Mouse (Mus musculus) ovary, postnatal 10 days (tissue): ENCODE data around the gene Rnf26.

Experiments
- DNase-seq: peaks from one replicate; pipeline ENCODE4 v3.0.0; 2022; ENCODE audit warnings: low spot score

Gene Rnf26

DNA sequence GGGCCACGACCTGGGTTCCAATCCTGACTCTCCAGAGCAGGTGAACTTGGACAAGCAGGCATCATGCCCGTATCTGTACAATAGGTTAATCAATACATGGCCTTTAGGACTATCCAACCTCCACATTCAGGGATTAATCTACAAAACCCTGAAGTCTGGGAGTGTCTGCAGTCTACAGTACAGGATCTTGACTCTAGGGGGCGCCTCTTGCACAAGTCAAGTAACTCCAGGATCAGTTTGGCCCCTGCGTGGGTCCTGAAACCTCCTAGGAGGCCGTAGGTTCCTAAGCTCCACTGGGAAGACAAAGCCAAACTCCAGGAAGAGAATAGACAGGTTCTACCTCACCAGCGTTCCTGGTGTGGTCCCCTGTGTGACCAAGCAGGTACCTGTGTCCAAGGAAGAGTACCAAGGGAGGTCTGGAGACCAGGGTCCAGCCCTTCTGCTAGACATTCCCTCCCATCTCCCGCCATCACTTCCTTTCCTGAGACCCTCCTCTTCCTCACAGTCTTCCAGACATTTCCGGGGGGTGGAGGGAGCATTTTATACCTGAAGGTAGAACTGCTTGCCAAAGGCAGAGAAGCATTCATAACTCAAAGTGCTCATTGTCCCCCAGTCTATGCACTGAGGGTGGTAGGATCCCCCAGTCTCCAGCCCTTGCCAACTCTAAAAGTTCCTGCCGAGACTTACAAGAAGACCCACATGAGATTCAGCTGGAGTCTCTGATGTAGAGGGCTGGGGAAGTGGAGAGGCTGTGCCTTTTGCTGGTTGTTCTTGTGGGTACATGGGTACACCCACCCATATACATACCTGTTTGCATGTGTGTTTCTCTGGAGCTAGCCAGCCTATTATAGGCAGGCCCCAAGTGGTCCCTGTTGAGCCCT lies 38.7 kb downstream of the Rnf26 start:
- no peak for DNase-seq

DNA sequence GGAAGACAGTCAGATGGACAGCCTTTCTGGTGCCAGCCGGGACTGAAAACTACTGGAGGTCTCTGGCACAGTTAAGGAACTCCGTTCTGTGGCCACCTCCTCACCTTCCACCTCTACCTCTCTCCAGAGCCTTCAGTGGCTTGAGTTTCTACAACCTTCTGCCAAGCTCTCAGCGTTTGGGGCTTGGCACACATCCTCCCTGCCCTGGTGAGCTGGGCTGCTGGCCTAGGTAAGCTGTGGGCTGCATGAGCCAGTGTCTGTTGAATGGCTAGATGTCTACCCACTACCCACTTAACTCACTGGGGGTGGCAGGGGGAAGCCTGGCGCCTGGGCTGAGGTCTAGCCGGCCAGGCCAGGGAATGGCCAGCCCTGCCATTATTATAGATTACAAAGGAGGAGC lies 40.2 kb downstream of the Rnf26 start:
- no peak for DNase-seq

DNA sequence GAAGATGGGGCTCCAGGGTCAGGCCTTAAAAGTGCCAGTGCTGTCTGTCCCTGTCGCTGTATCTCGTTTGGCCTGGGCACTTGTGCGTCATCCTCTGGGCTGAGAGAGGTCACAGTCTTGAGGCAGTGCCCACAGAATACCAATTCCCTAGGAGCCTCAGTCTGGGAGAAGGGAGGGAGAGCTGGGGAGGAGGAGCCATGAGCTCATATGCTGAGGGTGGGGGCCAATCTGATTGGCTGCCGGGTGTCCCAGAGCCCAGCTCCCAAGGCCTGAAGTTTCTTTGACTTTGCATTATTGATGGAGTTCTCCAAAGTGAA lies 40.8 kb downstream of the Rnf26 start:
- DNase-seq, result no peak

DNA sequence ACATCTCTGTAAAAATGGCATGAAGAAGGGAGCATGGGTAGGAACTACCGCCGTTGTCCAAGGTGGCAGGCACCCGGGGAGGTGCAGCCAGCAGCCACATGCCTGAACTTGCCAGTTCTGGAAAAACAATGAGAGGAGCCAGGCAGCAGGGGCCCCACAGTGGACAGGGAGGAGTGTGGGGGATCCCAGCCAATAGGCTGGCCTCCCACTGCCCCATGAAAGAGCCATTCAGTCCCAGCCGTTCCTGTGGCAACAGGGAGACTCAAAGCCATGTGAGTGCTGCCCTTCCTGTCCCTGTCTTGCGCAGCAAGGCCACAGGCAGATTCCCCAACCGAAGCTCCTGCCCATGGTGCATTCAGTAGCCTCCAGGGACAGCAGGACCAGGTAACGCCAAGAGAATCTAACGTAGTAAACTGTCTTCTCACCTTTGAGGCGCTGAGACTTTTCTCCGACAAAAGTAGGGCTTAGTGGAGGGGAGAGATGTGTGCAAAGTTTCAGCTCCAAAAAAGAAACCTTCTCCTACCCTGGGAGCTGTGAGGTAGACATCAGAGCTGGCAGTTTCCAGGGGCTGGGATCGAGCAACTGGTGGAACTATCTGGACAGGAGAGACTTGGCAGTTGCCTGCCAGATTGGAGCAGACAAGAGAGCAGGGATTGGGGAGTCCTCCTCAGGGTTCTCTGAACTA lies 41.3 kb downstream of the Rnf26 start:
- no peak for DNase-seq

DNA sequence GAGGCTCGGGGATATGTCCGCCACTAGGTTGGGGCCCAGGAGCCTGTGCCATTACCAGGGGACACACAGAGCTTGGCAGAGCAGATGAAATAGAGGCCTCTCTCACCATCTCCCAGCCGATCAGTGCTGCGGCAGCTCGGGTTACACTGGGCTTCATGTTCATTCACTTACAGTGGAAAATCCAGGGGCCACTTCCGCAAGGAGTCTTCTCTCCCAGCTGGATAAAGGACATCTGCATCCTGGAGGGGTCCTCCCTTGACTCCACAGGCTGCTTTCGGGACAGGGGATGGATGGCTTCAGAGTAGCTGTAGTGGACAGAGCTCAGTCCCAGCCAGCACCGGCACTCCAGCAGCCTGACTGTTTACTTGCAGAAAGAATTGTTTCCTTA lies 42.5 kb downstream of the Rnf26 start:
- no peak for DNase-seq

DNA sequence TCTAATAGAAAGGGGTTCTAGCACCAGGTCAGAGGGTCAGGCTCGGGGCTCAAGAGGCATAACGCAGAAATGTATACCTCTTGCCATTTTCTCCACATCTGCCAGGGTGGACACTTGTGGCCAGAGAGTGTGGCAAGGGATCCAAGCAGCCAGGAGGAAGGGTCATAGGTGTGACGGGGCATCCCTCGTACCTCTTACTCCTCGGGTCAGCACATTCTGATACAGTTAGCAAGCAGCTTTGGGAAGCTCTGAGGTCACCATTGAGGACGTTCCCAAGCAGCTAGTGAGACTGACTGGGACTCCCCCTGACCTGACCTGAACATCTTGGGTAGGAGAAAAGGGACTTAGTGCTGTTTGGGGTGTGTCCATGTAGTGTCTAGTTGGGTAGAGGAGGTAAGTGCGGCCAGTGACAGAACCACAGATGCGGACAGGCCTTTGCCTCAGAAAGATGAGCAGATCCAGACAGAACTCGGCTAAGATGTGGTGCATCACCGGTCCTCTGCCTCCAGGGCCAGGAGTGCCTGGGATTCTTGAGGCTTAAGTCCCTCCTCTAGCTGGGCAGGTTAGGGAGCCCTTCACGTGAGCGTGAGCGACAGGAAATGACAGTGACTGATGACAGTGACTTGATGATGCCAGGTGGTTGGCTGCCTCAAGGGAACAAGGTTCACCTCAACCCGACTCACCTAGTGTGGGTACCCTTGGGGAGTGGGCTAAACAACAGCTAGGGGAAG lies 43.0 kb downstream of the Rnf26 start:
- no peak for DNase-seq

DNA sequence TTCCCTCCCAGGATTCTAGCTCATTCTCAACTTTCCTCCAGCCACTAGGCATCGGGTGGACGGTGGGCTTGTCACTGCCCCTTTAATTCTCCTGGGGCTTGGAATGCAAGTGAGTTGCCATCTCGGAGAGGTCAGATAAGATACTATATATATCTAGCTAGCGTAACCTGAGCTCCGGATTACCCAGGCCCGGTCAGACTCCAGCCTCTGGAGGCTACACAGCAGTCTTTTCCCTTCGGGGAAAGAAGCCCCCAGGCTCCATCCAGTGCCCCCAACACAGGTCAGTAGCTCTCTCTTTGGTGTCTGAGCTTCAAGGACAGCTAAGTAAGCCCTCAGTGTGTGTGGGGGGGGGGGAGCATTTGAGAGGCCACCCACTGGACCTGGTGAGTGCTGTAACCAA lies 44.1 kb downstream of the Rnf26 start:
- DNase-seq, result no peak

DNA sequence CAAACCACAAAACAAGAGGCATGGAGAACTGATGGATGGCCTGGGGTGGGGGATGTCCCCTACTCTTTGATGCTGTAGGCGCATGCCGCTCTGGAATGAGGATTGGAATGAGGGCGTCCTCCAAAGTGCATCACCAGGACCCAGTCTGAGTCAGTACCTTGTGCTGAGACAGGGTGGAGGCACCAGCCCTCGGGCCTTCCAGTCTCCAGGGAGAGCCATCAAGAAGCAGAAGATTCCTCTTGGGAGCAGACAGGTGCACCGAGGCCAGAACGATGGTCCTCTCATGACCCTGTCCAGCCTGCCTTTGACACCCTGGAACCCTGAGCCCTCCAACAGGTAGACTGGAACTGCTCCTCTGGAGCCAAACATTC lies 45.4 kb downstream of the Rnf26 start:
- DNase-seq, result no peak

DNA sequence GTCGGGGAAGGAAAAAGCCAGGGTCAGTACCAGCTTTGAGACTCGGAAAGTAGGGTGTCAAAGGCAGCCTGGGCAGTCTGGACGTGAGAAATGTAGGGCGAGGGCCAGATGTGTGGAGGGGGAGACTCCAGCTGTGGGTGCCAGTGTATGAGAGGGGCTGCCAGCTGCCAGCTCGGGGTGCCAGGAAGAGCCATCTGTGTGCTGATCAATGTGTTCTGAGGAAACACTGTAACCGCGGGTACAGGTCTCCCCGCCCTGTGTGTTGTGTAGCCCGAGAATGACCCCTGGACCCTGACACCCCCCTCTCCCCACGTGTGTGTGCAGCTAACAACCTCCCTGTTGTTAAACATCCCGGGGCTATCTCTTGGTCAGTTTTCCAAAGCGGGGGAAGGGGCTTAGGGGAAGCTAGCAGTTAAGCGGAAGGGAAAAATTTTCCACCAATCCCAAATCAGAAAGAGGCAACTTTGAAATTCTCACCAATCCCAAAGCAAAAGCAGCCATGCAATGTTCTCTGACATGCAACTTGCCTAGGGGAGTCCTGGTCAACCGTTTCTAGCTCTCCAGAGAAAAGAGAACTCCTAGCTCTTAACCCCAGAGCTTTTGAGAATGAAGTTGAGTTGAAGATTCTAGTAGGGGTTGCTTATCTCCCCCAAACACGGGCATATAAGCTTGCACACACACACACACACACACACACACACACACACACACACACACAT lies 45.9 kb downstream of the Rnf26 start:
- no peak for DNase-seq

DNA sequence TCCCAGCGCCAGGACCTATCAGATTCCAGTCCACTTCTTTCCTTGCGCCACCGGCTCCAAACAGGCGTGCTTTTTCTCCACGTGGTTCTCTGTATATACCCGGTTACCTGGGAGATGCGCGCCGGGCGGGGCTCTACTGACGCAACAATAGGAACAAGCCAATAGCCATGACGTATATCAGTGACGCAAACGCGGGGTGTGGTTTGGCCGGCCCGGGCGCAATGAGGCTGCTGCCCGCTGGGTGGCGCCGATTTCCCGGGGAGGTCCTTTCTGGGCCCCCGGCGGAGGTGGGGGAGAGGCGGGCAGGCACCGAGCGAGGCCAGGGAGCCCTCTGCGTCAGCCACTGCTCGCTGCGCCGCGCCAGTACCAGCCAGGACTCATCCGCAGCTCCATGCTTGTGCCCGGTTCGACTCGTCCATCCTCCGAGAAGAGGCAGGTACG lies 46.5 kb downstream of the Rnf26 start, which contains the start of gene Usp2:
TSS of gene Usp2 (plus strand) at position 237 of the 441 bp plus-strand sequence.
- DNase-seq, result peak; percentile 99

DNA sequence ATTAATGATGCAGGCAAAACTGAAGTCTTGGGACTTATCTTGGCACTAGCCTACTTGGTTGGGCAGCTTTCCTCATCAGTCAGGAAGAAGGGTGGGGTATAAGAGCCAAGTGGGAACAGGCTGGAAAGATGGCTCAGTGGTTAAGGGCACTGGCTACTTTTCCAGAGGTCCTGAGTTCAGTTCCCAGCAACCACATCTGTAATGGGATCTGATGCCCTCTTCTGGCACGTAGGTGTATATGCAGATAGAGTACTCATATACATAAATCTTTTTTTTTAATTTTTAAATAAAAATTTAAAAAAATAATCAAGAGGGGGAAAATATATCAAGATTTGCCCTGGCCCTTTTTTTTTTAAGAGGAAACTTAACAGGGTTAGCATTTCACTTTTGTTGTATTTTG lies 48.1 kb downstream of the Rnf26 start:
- no peak for DNase-seq

DNA sequence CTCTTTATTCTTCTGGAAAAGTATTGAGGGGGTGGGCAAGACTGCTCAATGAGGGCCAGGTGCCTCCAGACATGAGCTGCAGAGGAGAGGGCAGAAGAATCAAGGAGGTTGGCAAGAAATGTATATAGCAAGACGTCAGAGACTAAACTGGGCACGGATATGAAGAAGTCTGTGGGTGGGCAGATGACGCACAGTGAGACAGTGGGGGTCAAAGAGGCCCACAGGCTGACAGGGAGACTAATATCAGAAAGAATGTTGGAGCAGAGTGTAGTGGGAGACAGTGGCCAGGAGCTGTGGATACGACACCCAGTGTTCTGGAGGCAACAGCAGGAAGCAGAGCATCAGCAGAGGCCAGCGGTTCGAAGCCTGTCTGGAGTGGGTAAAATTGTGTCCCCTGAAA lies 54.7 kb downstream of the Rnf26 start:
- no peak for DNase-seq

DNA sequence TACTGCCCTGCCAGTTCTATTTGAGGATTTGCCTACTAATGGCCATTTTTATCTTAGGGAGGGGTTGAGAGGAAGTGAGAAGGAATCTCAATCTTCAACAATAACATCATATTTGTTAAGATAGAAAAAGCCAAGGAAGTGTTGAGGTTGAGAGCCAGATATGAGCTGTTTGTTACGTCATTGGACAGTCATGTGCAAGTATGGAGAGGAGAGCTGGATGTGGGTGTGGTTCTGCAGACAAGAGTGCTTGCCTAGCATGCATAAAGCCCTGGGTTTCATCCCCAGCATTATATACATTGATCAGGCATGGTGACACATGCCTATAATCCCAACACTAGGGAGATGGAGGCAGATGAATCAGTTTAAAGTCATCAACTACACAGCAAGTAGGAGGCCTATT lies 59.4 kb downstream of the Rnf26 start:
- no peak for DNase-seq

DNA sequence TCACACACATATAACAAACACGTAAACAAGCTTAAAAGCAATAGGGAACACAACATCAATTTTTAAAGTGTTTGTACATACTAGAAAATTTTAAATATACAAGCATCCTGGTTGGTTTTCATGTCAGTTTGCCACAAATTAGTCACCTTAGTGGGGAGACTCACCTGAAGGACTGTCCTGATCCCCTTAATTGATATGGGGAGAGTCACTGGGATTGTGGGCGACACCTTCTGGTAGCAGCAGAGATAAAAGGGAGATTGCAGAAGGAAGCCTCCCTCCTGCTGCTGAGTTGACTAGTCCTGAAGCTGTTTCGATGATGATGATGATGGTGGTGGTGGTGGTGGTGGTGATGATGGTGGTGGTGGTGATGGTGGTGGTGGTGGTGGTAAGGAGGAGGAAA lies 60.5 kb downstream of the Rnf26 start:
- DNase-seq, result no peak

DNA sequence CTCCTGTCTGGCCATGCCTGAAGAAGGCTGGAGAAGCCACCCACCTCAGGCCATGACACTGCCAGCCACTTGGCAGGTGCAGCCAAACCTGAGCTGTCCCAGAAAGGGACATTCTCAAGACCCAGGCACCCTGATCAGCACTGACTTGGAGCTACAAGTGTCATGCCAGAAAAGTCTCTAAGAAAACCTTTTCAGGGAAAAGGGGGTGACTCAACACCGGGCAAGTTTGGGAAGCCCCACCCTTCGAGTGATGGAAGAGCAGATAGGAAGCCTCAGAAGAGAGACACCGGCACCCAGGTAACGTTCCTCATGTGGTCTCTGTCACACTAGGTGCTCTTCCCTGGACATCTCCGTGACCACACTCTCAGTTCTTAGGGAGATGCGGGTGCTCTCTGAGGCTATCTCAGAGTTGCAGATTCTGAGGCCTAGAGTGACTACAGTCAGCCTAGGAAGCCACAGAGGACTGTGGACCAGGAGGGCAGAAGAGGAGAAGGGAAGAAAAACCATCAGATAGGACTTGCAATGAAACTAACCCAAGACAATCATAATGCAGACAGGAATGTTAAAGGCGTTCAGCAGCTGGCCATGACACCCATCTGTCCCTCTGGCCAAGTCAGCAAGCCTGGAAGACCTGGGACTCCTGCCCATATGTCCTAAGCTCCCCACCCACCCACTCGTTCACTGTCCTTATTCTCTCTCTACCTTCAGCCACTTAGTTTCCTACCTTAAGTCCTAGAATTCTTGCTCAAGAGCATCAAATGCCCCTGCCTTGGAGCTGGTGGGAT lies 63.7 kb downstream of the Rnf26 start:
- no peak for DNase-seq

DNA sequence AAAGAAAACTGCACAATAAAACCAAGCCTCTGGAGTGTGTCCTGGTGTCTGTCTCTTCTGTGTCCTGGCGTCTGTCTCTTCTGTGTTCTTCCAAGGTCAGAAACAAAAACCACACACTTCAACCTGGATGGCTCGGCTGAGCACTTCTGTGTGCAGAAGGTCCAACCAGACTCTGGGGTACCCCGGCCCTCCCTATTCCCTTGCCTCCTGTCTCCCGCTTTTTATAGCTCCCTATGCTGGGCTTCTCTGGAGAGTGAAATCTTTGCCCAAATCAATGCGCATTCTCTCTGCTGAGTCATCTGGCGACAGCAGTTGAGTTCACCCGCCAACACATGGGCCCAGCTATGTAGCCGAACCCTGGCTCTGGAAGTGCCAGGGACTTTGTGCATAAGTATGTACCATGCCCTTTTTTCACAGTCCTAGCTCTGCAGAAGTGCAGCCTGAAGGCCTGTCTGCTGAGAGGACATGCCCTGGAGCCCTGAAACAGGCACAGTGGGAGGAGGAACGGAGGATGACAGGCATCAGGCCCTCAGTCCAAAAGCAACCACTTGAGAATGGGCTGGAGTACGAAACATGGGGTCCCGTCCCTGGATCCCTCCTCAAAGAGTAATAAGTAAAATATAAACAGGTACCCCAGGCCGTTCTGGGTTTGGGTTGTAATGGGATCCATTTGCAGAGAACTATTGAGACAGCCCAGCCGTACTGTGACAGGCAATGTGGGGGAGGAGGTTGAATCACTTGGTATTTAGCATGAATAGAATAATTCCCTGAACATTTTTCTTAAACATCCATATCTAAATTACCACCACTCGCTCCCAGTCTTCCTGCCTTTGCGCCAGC lies 64.6 kb downstream of the Rnf26 start:
- no peak for DNase-seq

DNA sequence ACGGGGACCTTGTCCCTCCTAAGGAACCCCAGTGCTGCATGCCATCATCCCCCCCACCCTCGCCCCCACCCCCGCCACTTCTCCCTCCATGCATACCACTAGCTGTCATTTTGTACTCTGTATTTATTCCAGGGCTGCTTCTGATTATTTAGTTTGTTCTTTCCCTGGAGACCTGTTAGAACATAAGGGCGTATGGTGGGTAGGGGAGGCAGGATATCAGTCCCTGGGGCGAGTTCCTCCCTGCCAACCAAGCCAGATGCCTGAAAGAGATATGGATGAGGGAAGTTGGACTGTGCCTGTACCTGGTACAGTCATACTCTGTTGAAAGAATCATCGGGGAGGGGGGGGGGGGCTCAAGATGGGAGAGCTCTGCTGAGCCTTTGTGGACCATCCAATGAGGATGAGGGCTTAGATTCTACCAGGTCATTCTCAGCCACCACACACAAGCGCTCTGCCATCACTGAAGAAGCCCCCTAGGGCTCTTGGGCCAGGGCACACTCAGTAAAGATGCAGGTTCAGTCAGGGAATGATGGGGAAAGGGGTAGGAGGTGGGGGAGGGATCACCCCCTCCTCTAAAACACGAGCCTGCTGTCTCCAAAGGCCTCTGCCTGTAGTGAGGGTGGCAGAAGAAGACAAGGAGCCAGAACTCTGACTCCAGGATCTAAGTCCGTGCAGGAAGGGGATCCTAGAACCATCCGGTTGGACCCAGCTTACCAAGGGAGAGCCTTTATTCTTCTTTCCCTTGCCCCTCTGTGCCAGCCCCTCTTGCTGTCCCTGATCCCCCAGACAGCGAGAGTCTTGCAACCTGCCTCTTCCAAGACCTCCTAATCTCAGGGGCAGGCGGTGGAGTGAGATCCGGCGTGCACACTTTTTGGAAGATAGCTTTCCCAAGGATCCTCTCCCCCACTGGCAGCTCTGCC lies 65.5 kb downstream of the Rnf26 start:
- DNase-seq, result no peak

DNA sequence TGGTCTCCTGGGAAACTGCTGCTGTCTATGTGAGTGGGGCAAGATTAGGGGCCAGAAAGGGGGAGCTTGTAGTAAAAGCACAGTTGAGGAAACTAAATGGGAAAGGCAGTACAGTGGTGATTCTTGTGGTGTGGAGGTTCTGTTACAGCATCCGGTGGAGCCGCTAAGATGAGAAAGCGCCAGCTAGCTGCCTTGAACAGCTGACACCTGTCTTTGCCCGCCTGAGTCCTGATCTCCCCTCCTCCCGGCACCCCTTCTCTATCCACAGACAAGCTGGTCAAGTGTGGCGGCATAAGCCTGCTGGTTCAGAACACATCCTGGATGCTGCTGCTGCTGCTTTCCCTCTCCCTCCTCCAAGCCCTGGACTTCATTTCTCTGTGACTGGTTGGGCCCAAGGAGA lies 66.2 kb downstream of the Rnf26 start:
- DNase-seq, result no peak

DNA sequence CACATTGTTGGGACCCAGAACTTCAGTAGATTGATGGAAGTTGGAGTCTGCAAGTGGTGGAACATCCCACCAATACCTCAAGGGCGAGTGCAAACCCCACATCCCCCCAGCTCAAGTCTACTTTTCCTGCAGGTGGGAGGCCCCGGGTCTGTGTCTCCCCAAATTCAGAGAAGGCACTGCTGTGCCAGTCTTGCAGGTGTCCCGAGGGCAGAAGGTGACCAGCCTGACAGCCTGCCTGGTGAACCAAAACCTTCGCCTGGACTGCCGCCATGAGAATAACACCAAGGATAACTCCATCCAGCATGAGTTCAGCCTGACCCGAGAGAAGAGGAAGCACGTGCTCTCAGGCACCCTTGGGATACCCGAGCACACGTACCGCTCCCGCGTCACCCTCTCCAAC lies 66.9 kb downstream of the Rnf26 start:
- no peak for DNase-seq

DNA sequence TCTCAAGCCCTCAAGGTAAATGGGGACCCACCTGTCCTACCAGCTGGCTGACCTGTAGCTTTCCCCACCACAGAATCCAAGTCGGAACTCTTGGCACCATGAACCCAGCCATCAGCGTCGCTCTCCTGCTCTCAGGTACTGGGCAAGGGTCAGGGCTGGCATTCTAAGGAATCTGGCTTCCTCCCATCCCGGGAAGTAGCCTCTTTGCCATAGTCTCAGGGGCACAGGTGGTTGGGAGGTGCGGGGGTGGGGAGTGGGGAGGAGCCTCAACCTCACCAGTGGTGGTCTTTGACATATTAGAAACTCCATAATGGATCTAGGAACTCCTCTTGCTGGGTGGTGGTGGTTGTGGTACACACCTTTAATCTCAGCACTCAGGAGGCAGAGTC lies 67.4 kb downstream of the Rnf26 start:
- no peak for DNase-seq
